Mouse (Mus musculus): ENCODE results near the gene Tbc1d14. TPM values are rescaled to one million over a fixed set of nuclear protein-coding genes. Genes with fewer than 3 reads are reported as not detected.

Tbc1d14 gene
- polyA plus RNA-seq, 1 experiment from 2014 or later, result 54.8 TPM

DNA sequence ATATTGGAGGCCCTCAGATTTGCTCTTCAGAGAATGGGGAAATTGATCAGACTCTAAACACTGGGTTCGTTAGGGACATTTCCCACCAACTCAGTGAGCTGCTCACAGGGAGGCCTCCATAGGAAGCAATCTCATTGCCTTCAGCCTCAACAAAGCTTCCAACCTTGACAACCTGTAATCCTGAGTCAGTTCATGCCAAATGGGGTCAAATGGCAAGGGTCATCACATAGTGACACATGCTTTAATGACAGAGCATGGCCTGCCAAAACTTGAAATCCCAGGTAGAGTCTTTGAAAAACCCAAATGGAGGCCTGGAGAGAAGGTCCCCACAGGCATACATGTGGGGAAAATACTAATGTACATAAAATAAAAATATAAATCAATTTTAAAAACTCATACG, 66.2 kb downstream of the Tbc1d14 start:
- no peaks in the 10 kb centered on the region for H3K9me3 ChIP-seq (ENCODE audit: low read length)
- no peak for ATAC-seq (ENCODE audit: low FRiP score, low TSS enrichment)
- H3K4me1 ChIP-seq (ENCODE audit: insufficient read depth, low read length), result peaks cover 41% of the 10 kb centered on the region
- no peak overlapping the region for H3K9ac ChIP-seq (replicated peaks; ENCODE audit: low read length)
- H3K4me3 ChIP-seq (ENCODE audit: low read length), result no peak overlapping the region
- no peak overlapping the region for H3K27ac ChIP-seq (ENCODE audit: low read length)
- no peaks in the 10 kb centered on the region; the same call in 1 of the 2 replicates for H3K36me3 ChIP-seq (ENCODE audit: insufficient read depth, low read length)
- WGBS, result 96% methylated on average over 2 of the region's 2 CpGs
- H3K27me3 ChIP-seq (ENCODE audit: insufficient read depth, low read length), result no peaks in the 10 kb centered on the region
- H3K4me2 ChIP-seq (replicated peaks; ENCODE audit: low read depth, low read length), result no peak overlapping the region

- Histone ChIP-seq H3K4me1 (ENCODE audit: insufficient read depth, low read length) (peaks cover 35% of the 10 kb centered on the region), H3K4me2 (replicated peaks; ENCODE audit: low read depth, low read length) (no peak overlapping the region), H3K9ac (replicated peaks; ENCODE audit: low read length) (no peak overlapping the region), H3K9me3 (ENCODE audit: low read length) (no peaks in the 10 kb centered on the region), H3K4me3 (ENCODE audit: low read length) (no peak overlapping the region), H3K36me3 (ENCODE audit: insufficient read depth, low read length) (peaks cover 5% of the 10 kb centered on the region; the same call in 1 of the 2 replicates), H3K27ac (ENCODE audit: low read length) (no peak overlapping the region), H3K27me3 (ENCODE audit: insufficient read depth, low read length) (no peaks in the 10 kb centered on the region)
- WGBS, result 74% methylated on average over 5 of the region's 5 CpGs
- ATAC-seq (ENCODE audit: low FRiP score, low TSS enrichment), result no peak
Observed at GRCm38 (mm10) chr5:36526274-36526673, 66.8 kb downstream of the Tbc1d14 start.

DNA sequence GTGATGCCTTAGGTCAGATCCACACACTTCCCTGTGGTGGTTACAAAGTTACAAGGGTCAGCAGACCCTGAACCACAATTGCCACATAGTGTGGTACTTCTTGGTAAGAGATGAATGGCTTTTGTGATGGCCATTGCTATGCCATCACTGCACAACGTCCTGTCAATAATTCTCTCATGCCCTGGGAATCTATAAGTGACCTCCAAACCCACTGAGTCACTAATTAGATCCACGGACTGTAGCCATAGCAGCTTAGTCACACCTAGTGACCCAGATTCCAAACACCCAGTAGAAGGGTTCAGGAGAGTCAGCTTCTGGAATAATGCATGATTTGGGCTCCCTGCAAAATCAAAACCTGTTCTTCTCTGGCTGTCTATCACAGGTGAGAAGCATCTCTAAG, 67.9 kb downstream of the Tbc1d14 start:
- Histone ChIP-seq H3K4me1 (ENCODE audit: insufficient read depth, low read length) (peaks cover 27% of the 10 kb centered on the region), H3K9ac (replicated peaks; ENCODE audit: low read length) (no peak overlapping the region), H3K27ac (ENCODE audit: low read length) (no peak overlapping the region), H3K27me3 (ENCODE audit: insufficient read depth, low read length) (no peaks in the 10 kb centered on the region), H3K4me2 (replicated peaks; ENCODE audit: low read depth, low read length) (no peak overlapping the region), H3K36me3 (ENCODE audit: insufficient read depth, low read length) (peaks cover 11% of the 10 kb centered on the region; the same call in 1 of the 2 replicates), H3K9me3 (ENCODE audit: low read length) (no peaks in the 10 kb centered on the region), H3K4me3 (ENCODE audit: low read length) (no peak overlapping the region)
- 72% methylated on average over 2 of the region's 2 CpGs for whole genome bisulfite sequencing
- 0 out of 2 replicates have a peak, but pooled peaks have one; percentile 8 for ATAC-seq (ENCODE audit: low FRiP score, low TSS enrichment)

GRCm38 (mm10) chr5:36523219-36523703, 69.8 kb downstream of the Tbc1d14 start:
- Histone ChIP-seq H3K9ac (replicated peaks; ENCODE audit: low read length) (no peak overlapping the region), H3K27ac (ENCODE audit: low read length) (no peak overlapping the region), H3K4me1 (ENCODE audit: insufficient read depth, low read length) (peaks cover 11% of the 10 kb centered on the region; the same call in 1 of the 2 replicates), H3K36me3 (ENCODE audit: insufficient read depth, low read length) (peaks cover 29% of the 10 kb centered on the region), H3K4me2 (replicated peaks; ENCODE audit: low read depth, low read length) (no peak overlapping the region), H3K9me3 (ENCODE audit: low read length) (no peaks in the 10 kb centered on the region), H3K27me3 (ENCODE audit: insufficient read depth, low read length) (no peaks in the 10 kb centered on the region), H3K4me3 (ENCODE audit: low read length) (no peak overlapping the region)
- 69% methylated on average over 5 of the region's 5 CpGs for WGBS
- ATAC-seq (ENCODE audit: low FRiP score, low TSS enrichment), result no peak

DNA sequence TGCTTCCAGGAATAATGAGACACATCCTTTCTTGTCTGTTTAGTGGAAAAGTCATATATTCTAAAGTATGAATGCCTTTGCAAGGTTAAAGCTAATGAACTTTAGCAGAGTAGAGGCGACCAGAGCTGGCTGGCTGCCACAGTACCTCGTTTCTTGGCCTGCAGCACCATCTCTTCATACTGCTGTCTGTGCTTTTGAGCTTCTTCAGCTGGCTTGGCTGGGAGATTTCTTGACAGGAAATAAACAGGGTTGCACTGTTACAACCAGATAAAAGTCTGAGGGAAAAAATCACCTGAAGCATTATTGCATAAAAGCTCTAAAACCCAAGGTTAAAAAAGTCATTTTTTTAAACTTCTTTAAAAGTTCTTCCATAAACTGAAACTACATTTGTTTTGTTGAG, 70.3 kb downstream of the Tbc1d14 start:
- H3K4me1 ChIP-seq (ENCODE audit: insufficient read depth, low read length), result peaks cover 7% of the 10 kb centered on the region; the same call in 1 of the 2 replicates
- no peak overlapping the region for H3K27ac ChIP-seq (ENCODE audit: low read length)
- no peaks in the 10 kb centered on the region for H3K9me3 ChIP-seq (ENCODE audit: low read length)
- H3K36me3 ChIP-seq (ENCODE audit: insufficient read depth, low read length), result peaks cover 33% of the 10 kb centered on the region
- H3K4me2 ChIP-seq (replicated peaks; ENCODE audit: low read depth, low read length), result no peak overlapping the region
- no peak overlapping the region for H3K4me3 ChIP-seq (ENCODE audit: low read length)
- H3K27me3 ChIP-seq (ENCODE audit: insufficient read depth, low read length), result no peaks in the 10 kb centered on the region
- no peak for ATAC-seq (ENCODE audit: low FRiP score, low TSS enrichment)
- H3K9ac ChIP-seq (replicated peaks; ENCODE audit: low read length), result no peak overlapping the region
- 45% methylated on average over 2 of the region's 2 CpGs for WGBS

DNA sequence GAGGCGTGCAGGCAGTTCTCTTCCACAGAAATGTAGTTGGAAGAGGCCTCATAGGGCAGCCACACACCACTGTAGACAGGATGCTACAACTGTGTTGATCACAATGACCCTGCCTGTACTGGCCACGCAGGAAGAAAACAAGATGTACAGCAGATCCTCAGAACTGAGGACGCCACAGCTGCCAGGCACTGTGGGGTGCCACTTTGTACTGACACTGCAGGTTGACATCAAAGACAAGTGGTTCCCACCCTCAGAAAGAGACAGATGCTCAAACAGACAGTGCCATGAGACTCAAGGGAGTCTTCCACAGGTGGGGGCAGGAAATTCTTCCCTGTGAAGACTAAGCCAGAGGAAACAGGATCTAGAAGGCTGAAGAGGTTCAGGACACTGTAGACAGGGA, 73.3 kb downstream of the Tbc1d14 start:
- H3K4me1 ChIP-seq (ENCODE audit: insufficient read depth, low read length), result peaks cover 7% of the 10 kb centered on the region; the same call in 1 of the 2 replicates
- no peaks in the 10 kb centered on the region for H3K27me3 ChIP-seq (ENCODE audit: insufficient read depth, low read length)
- no peak for ATAC-seq (ENCODE audit: low FRiP score, low TSS enrichment)
- H3K27ac ChIP-seq (ENCODE audit: low read length), result no peak overlapping the region
- WGBS, result 86% methylated on average over 3 of the region's 3 CpGs
- H3K36me3 ChIP-seq (ENCODE audit: insufficient read depth, low read length), result peaks cover 52% of the 10 kb centered on the region
- no peak overlapping the region for H3K4me2 ChIP-seq (replicated peaks; ENCODE audit: low read depth, low read length)
- H3K9me3 ChIP-seq (ENCODE audit: low read length), result no peaks in the 10 kb centered on the region
- H3K9ac ChIP-seq (replicated peaks; ENCODE audit: low read length), result no peak overlapping the region
- no peak overlapping the region for H3K4me3 ChIP-seq (ENCODE audit: low read length)

- H3K4me3 ChIP-seq (ENCODE audit: low read length), result no peak overlapping the region
- H3K9me3 ChIP-seq (ENCODE audit: low read length), result no peaks in the 10 kb centered on the region
- peaks cover 57% of the 10 kb centered on the region for H3K36me3 ChIP-seq (ENCODE audit: insufficient read depth, low read length)
- H3K4me2 ChIP-seq (replicated peaks; ENCODE audit: low read depth, low read length), result no peak overlapping the region
- H3K27ac ChIP-seq (ENCODE audit: low read length), result no peak overlapping the region
- H3K9ac ChIP-seq (replicated peaks; ENCODE audit: low read length), result no peak overlapping the region
- no peaks in the 10 kb centered on the region for H3K4me1 ChIP-seq (ENCODE audit: insufficient read depth, low read length)
- ATAC-seq (ENCODE audit: low FRiP score, low TSS enrichment), result no peak
- 80% methylated on average over 3 of the region's 3 CpGs for WGBS
- H3K27me3 ChIP-seq (ENCODE audit: insufficient read depth, low read length), result no peaks in the 10 kb centered on the region
Observed at GRCm38 (mm10) chr5:36517596-36517995, 75.5 kb downstream of the Tbc1d14 start.

GRCm38 (mm10) chr5:36515558-36515957, 77.5 kb downstream of the Tbc1d14 start:
- Histone ChIP-seq H3K4me2 (replicated peaks; ENCODE audit: low read depth, low read length) (no peak overlapping the region), H3K36me3 (ENCODE audit: insufficient read depth, low read length) (peaks cover 65% of the 10 kb centered on the region), H3K4me1 (ENCODE audit: insufficient read depth, low read length) (no peaks in the 10 kb centered on the region), H3K27ac (ENCODE audit: low read length) (no peak overlapping the region), H3K9ac (replicated peaks; ENCODE audit: low read length) (no peak overlapping the region), H3K9me3 (ENCODE audit: low read length) (no peaks in the 10 kb centered on the region), H3K27me3 (ENCODE audit: insufficient read depth, low read length) (no peaks in the 10 kb centered on the region), H3K4me3 (ENCODE audit: low read length) (no peak overlapping the region)
- WGBS, result 92% methylated on average over 5 of the region's 5 CpGs
- no peak for ATAC-seq (ENCODE audit: low FRiP score, low TSS enrichment)

DNA sequence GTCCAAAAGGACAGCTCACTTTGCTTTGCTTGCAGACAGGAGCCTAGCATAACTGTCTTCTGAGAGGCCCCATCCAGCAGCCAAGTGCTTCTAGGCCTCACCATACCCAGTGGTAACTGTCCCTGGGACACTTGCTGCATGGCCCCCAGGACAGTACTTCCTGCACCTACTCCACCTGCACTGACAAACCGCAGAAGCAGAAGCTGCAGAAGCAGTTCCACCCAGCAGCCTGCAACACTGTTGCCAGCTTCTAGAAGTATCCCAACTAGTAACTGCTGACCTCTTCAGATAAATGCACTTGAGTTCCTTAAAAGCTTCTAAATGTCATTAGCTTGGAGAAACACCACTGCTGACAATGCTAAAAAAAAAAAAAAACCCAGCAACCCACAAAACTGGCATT, 78.0 kb downstream of the Tbc1d14 start:
- Histone ChIP-seq H3K9me3 (ENCODE audit: low read length) (no peaks in the 10 kb centered on the region), H3K27ac (ENCODE audit: low read length) (no peak overlapping the region), H3K4me3 (ENCODE audit: low read length) (no peak overlapping the region), H3K4me1 (ENCODE audit: insufficient read depth, low read length) (no peaks in the 10 kb centered on the region), H3K9ac (replicated peaks; ENCODE audit: low read length) (no peak overlapping the region), H3K4me2 (replicated peaks; ENCODE audit: low read depth, low read length) (no peak overlapping the region), H3K27me3 (ENCODE audit: insufficient read depth, low read length) (no peaks in the 10 kb centered on the region), H3K36me3 (ENCODE audit: insufficient read depth, low read length) (peaks cover 64% of the 10 kb centered on the region)
- ATAC-seq (ENCODE audit: low FRiP score, low TSS enrichment), result no peak
- 100% methylated on average over 1 of the region's 1 CpGs for WGBS

DNA sequence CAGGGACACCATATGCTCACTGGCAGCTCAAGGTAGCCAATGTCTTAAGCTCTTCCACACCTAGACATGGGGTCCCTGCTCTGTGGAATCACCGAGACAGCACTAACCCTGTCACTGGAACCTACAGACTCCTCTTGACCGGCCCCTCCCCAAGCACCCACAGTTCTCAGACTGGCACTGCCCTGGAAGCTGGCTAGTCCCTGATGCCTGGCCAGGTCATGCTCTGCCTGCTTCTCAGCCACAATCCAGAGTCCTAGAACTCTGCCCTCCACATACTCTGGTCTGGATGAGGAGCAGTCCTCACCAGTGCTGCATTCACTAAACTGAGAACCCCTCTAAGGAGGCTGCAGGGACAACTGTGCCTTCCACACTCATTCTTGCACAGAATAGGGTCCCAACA, 82.1 kb downstream of the Tbc1d14 start:
- no peak overlapping the region for H3K9ac ChIP-seq (replicated peaks; ENCODE audit: low read length)
- H3K27ac ChIP-seq (ENCODE audit: low read length), result no peak overlapping the region
- no peaks in the 10 kb centered on the region for H3K27me3 ChIP-seq (ENCODE audit: insufficient read depth, low read length)
- no peaks in the 10 kb centered on the region for H3K4me1 ChIP-seq (ENCODE audit: insufficient read depth, low read length)
- peaks cover 48% of the 10 kb centered on the region for H3K36me3 ChIP-seq (ENCODE audit: insufficient read depth, low read length)
- WGBS, result 97% methylated on average over 2 of the region's 2 CpGs
- no peak overlapping the region for H3K4me3 ChIP-seq (ENCODE audit: low read length)
- H3K9me3 ChIP-seq (ENCODE audit: low read length), result no peaks in the 10 kb centered on the region
- no peak for ATAC-seq (ENCODE audit: low FRiP score, low TSS enrichment)
- H3K4me2 ChIP-seq (replicated peaks; ENCODE audit: low read depth, low read length), result no peak overlapping the region
